Mouse (Mus musculus) retina, embryonic 14.5 days (tissue): Measurements from ENCODE around the gene Fgf13.

Experiments used
- DNase-seq: peaks from one replicate; pipeline ENCODE4 v3.0.0-alpha.2; 2015; ENCODE audit warnings: low spot score

Fgf13 gene

GRCm38 (mm10) chrX:59567695-59568431, at the start of gene Fgf13:
Gene Fgf13 (minus strand): TSS chrX:59568071.
- DNase-seq, result peak; percentile 49

- peak; percentile 23 for DNase-seq
Observed at GRCm38 (mm10) chrX:59606535-59606934, 38.7 kb upstream of the Fgf13 start.

GRCm38 (mm10) chrX:59589050-59589449, 21.2 kb upstream of the Fgf13 start:
- DNase-seq, result no peak

- no peak for DNase-seq
Observed at GRCm38 (mm10) chrX:59585508-59586186, 17.8 kb upstream of the Fgf13 start.

GRCm38 (mm10) chrX:59584034-59584433, 16.2 kb upstream of the Fgf13 start:
- DNase-seq, result no peak

GRCm38 (mm10) chrX:59566826-59567694, 811 bp downstream of the Fgf13 start:
- peak; percentile 57 for DNase-seq

- DNase-seq, result peak; percentile 48
Observed at GRCm38 (mm10) chrX:59566017-59566679, 1.7 kb downstream of the Fgf13 start.

- no peak for DNase-seq
Observed at GRCm38 (mm10) chrX:59547931-59548330, 19.9 kb downstream of the Fgf13 start.

- DNase-seq, result no peak
Observed at GRCm38 (mm10) chrX:59508273-59508672, 59.6 kb downstream of the Fgf13 start.

- DNase-seq, result no peak
Observed at GRCm38 (mm10) chrX:59493388-59493787, 74.5 kb downstream of the Fgf13 start.

GRCm38 (mm10) chrX:59485426-59485825, 82.4 kb downstream of the Fgf13 start:
- no peak for DNase-seq

GRCm38 (mm10) chrX:59402596-59403285, 165.1 kb downstream of the Fgf13 start:
- DNase-seq, result peak; percentile 67

GRCm38 (mm10) chrX:59290916-59291411, 276.9 kb downstream of the Fgf13 start:
- no peak for DNase-seq

GRCm38 (mm10) chrX:59251576-59251975, 316.3 kb downstream of the Fgf13 start:
- DNase-seq, result no peak

- no peak for DNase-seq
Observed at GRCm38 (mm10) chrX:59243752-59244151, 324.1 kb downstream of the Fgf13 start.

- DNase-seq, result no peak
Observed at GRCm38 (mm10) chrX:59243176-59243575, 324.7 kb downstream of the Fgf13 start.

GRCm38 (mm10) chrX:59241460-59241747, 326.5 kb downstream of the Fgf13 start:
- no peak for DNase-seq

GRCm38 (mm10) chrX:59240683-59241459, 327.0 kb downstream of the Fgf13 start:
- DNase-seq, result no peak

GRCm38 (mm10) chrX:59220675-59221074, 347.2 kb downstream of the Fgf13 start:
- no peak for DNase-seq

- peak; percentile 66 for DNase-seq
Observed at GRCm38 (mm10) chrX:59201146-59201545, 366.7 kb downstream of the Fgf13 start.

- DNase-seq, result peak; percentile 56
Observed at GRCm38 (mm10) chrX:59194149-59194548, 373.7 kb downstream of the Fgf13 start.
